Mouse (Mus musculus): ENCODE measurements around the gene Setx.

- TF ChIP-seq EP300 (IDR thresholded peaks at IDR 0.05; ENCODE audit: insufficient read depth, low read depth, low read length) (no peak), CTCF (IDR thresholded peaks at IDR 0.05; ENCODE audit: low read depth, low read length) (no peak)
These were observed 27.2 kb upstream of the Setx start for GRCm38 (mm10) chr2:29096751-29097150.

Data from ES-Bruce4 (cell line).